Mouse (Mus musculus) C2C12 (cell line): ENCODE results near the gene Gse1.

Experiments
- CEBPB ChIP-seq: IDR thresholded peaks from one replicate; pipeline ENCODE4 v1.6.1; 2011; ENCODE audit warnings: low read depth, mild to moderate bottlenecking, control low read depth, moderate library complexity
- CTCF ChIP-seq: IDR thresholded peaks from one replicate; pipeline ENCODE4 v1.5.1; 2011; ENCODE audit not compliant: control insufficient read depth, insufficient read depth, insufficient read length
- FOSL1 ChIP-seq: IDR thresholded peaks from one replicate; pipeline ENCODE4 v1.8.0; 2011; ENCODE audit warnings: mild to moderate bottlenecking, low read length; ENCODE audit not compliant: poor library complexity, insufficient read depth, severe bottlenecking
- MAX ChIP-seq: IDR thresholded peaks from one replicate; pipeline ENCODE4 v1.6.1; 2011; ENCODE audit warnings: mild to moderate bottlenecking, control low read depth
- MYOD1 ChIP-seq: IDR thresholded peaks from one replicate; pipeline ENCODE4 v1.6.1; 2011; ENCODE audit warnings: low read depth; ENCODE audit not compliant: control insufficient read depth, insufficient read length
- MYOG ChIP-seq: IDR thresholded peaks from one replicate; pipeline ENCODE4 v1.6.1; 2011; ENCODE audit not compliant: control insufficient read depth, insufficient read length; ENCODE audit errors: extremely low read depth
- USF1 ChIP-seq: IDR thresholded peaks from one replicate; pipeline ENCODE4 v1.6.1; 2011; ENCODE audit warnings: low read depth, mild to moderate bottlenecking, control low read depth, moderate library complexity

- TF ChIP-seq MAX (no peak), CTCF (no peak), MYOG (no peak), USF1 (no peak), CEBPB (no peak), MYOD1 (no peak), FOSL1 (no peak)
These were observed 133.0 kb downstream of the Gse1 start for GRCm38 (mm10) chr8:120361301-120361700.
